Mouse (Mus musculus) CD4-positive naive resting alpha-beta T cell, adult 76 days (primary cell): ENCODE data around the gene Gm3776. TPM values are rescaled to one million over a fixed set of nuclear protein-coding genes. Genes with fewer than 3 reads are reported as not detected.

Experiments
- total RNA-seq: library from RNA; stranded (reverse); gene quantifications from one replicate; pipeline ENCODE4 v1.2.4, GENCODE M21; 2023

The Gm3776 gene
- total RNA-seq: not detected

GRCm38 (mm10) chr9:78256914-78257313 is at the start of gene Gm3776:
Gene Gm3776 (plus strand): TSS chr9:78257129.

GRCm38 (mm10) chr9:78230461-78230860 is 26.5 kb upstream of the Gm3776 start, which contains the start of gene Gsta1:
Gene Gsta1 (plus strand): TSS chr9:78230656.

GRCm38 (mm10) chr9:78289723-78290122 is 32.8 kb downstream of the Gm3776 start, which contains the start of gene Gm10639:
Gene Gm10639 (plus strand): TSS chr9:78289923.

GRCm38 (mm10) chr9:78314696-78315095 is 57.8 kb downstream of the Gm3776 start, which contains the start of gene Omt2a:
Gene Omt2a (minus strand): TSS chr9:78314796.

Other genes with a start within 250 kb of the Gm3776 start
- gene Gcm1, start 205.2 kb upstream of the Gm3776 start, total RNA-seq: not detected
- 44.5 TPM for gene Fbxo9, start 148.1 kb upstream of the Gm3776 start, total RNA-seq
- gene Ick, start 147.9 kb upstream of the Gm3776 start, total RNA-seq: 7.7 TPM
- gene Gsta4, start 74.4 kb upstream of the Gm3776 start, total RNA-seq: 1.8 TPM
- not detected for gene Gsta1, start 26.5 kb upstream of the Gm3776 start, total RNA-seq
- gene Gm10639, start 32.8 kb downstream of the Gm3776 start, total RNA-seq: not detected
- gene Omt2a, start 57.7 kb downstream of the Gm3776 start, total RNA-seq: not detected
- gene Omt2b, start 70.5 kb downstream of the Gm3776 start, total RNA-seq: not detected
- not detected for gene Gsta2, start 98.7 kb downstream of the Gm3776 start, total RNA-seq
- not detected for gene Dppa5a, start 111.0 kb downstream of the Gm3776 start, total RNA-seq
- not detected for gene Ooep, start 121.6 kb downstream of the Gm3776 start, total RNA-seq
- 1.5 TPM for gene Ddx43, start 138.6 kb downstream of the Gm3776 start, total RNA-seq
- 3.8 TPM for gene Cgas, start 186.1 kb downstream of the Gm3776 start, total RNA-seq
- gene Mto1, start 191.1 kb downstream of the Gm3776 start, total RNA-seq: 22.9 TPM
- not detected for gene Gm17324, start 191.7 kb downstream of the Gm3776 start, total RNA-seq
- 10,655 TPM for gene Eef1a1, start 232.0 kb downstream of the Gm3776 start, total RNA-seq